Mouse (Mus musculus): ENCODE data around the gene Arl10. TPM values are rescaled to one million over a fixed set of nuclear protein-coding genes. Genes with fewer than 3 reads are reported as not detected.
A peak's percentile ranks its signal among the peaks of the same experiment; 100 is the strongest.

The Arl10 gene
- polyA plus RNA-seq, 1 experiment = not detected

- TF ChIP-seq TAL1 (IDR thresholded peaks at IDR 0.05; ENCODE audit: low read length) = no peak
- TF ChIP-seq GATA1 (IDR thresholded peaks at IDR 0.05; ENCODE audit: low read length) = 0 out of 2 replicates have a peak, but pooled peaks have one; percentile 16
- peaks cover 34% of the 10 kb centered on the region for H3K4me1 ChIP-seq (ENCODE audit: control insufficient read depth)
- H3K9me3 ChIP-seq (ENCODE audit: control insufficient read depth, low read length) = no peaks in the 10 kb centered on the region
- peaks cover 12% of the 10 kb centered on the region for H3K27me3 ChIP-seq (ENCODE audit: control insufficient read depth)
- peaks cover 17% of the 10 kb centered on the region for H3K36me3 ChIP-seq (ENCODE audit: control insufficient read depth)
- peak overlapping the region; percentile 79 for H3K4me3 ChIP-seq (replicated peaks)
Observed at GRCm38 (mm10) chr13:54621960-54622521, 47.2 kb downstream of the Arl10 start.

- TF ChIP-seq GATA1 (IDR thresholded peaks at IDR 0.05; ENCODE audit: low read length) = no peak
- no peak for TF ChIP-seq TAL1 (IDR thresholded peaks at IDR 0.05; ENCODE audit: low read length)
- H3K36me3 ChIP-seq (ENCODE audit: control insufficient read depth) = peaks cover 42% of the 10 kb centered on the region
Observed at GRCm38 (mm10) chr13:54629128-54629527, 54.3 kb downstream of the Arl10 start.

More at GRCm38 (mm10) chr13:54629128-54629527, 54.3 kb downstream of the Arl10 start:
- Histone ChIP-seq H3K27me3 (ENCODE audit: control insufficient read depth) (no peaks in the 10 kb centered on the region), H3K4me3 (replicated peaks) (no peak overlapping the region), H3K9me3 (ENCODE audit: control insufficient read depth, low read length) (no peaks in the 10 kb centered on the region), H3K4me1 (ENCODE audit: control insufficient read depth) (peaks cover 7% of the 10 kb centered on the region)

Other genes with a start within 250 kb of the Arl10 start
- gene Cplx2, start 203.7 kb upstream of the Arl10 start, polyA plus RNA-seq (2012) = 0.02 and 0.03 TPM in 2 replicates
- 5.1 and 5.7 TPM in 2 replicates for gene Thoc3, start 106.2 kb upstream of the Arl10 start, polyA plus RNA-seq (2012)
- 0.04 and 0.07 TPM in 2 replicates for gene Simc1, start 71.2 kb upstream of the Arl10 start, polyA plus RNA-seq (2012)
- gene 4833439L19Rik, start 9.6 kb upstream of the Arl10 start, polyA plus RNA-seq (2012) = 2.7 and 3.4 TPM in 2 replicates
- 0.77 and 1.7 TPM in 2 replicates for gene Nop16, start 15.1 kb downstream of the Arl10 start, polyA plus RNA-seq (2012)
- gene Higd2a, start 15.2 kb downstream of the Arl10 start, polyA plus RNA-seq (2012) = 3.8 and 14.7 TPM in 2 replicates
- gene Cltb, start 36.3 kb downstream of the Arl10 start, polyA plus RNA-seq (2012) = 46.7 and 79.0 TPM in 2 replicates
- 1.3 and 1.5 TPM in 2 replicates for gene Faf2, start 46.8 kb downstream of the Arl10 start, polyA plus RNA-seq (2012)
- gene Rnf44, start 118.9 kb downstream of the Arl10 start, polyA plus RNA-seq (2012) = 20.2 and 23.6 TPM in 2 replicates
- 0.03 TPM in 1 of 2 replicates, not detected in the other for gene Cdhr2, start 126.4 kb downstream of the Arl10 start, polyA plus RNA-seq (2012)
- not detected in 2 replicates for gene Gprin1, start 174.9 kb downstream of the Arl10 start, polyA plus RNA-seq (2012)
- gene Sncb, start 191.6 kb downstream of the Arl10 start, polyA plus RNA-seq (2012) = not detected in 2 replicates
- gene Eif4e1b, start 209.0 kb downstream of the Arl10 start, polyA plus RNA-seq (2012) = not detected in 2 replicates
- gene Tspan17, start 214.4 kb downstream of the Arl10 start, polyA plus RNA-seq (2012) = not detected in 2 replicates

Data from erythroblast, embryonic 14.5 days (primary cell).